Mouse (Mus musculus) limb, embryonic 12.5 days (tissue): ENCODE results near the gene Mfsd4a. TPM values are rescaled to one million over a fixed set of nuclear protein-coding genes. Genes with fewer than 3 reads are reported as not detected.

Experiments used
- ATAC-seq: fragments of 200-750 bp; cut with Nextera tagmentation; 2 replicates; pipeline ENCODE4 v1.8.0; 2017; ENCODE audit warnings: low read depth, moderate TSS enrichment; ENCODE audit not compliant: insufficient number of reproducible peaks, insufficient read depth, low FRiP score, low TSS enrichment
- H3K27ac ChIP-seq: fragments of 300-500 bp; sonication (generic); 2 replicates; pipeline ENCODE4 v1.5.1; 2016; ENCODE audit warnings: mild to moderate bottlenecking, moderate library complexity
- H3K27me3 ChIP-seq: fragments of 300-500 bp; sonication (generic); 2 replicates; pipeline ENCODE4 v1.6.1; 2016; ENCODE audit warnings: mild to moderate bottlenecking, moderate library complexity
- H3K36me3 ChIP-seq: fragments of 300-500 bp; sonication (generic); 2 replicates; pipeline ENCODE4 v1.6.1; 2016; ENCODE audit warnings: mild to moderate bottlenecking, moderate library complexity
- H3K4me1 ChIP-seq: fragments of 300-500 bp; sonication (generic); replicated peaks from 2 replicates; pipeline ENCODE4 v1.6.1; 2016
- H3K4me2 ChIP-seq: fragments of 300-500 bp; sonication (generic); 2 replicates; pipeline ENCODE4 v1.6.1; 2016; ENCODE audit warnings: mild to moderate bottlenecking, moderate library complexity
- H3K4me3 ChIP-seq: fragments of 300-500 bp; sonication (generic); replicated peaks from 2 replicates; pipeline ENCODE4 v1.5.1; 2016; ENCODE audit warnings: mild to moderate bottlenecking
- H3K9ac ChIP-seq: fragments of 300-500 bp; sonication (generic); replicated peaks from 2 replicates; pipeline ENCODE4 v1.6.1; 2016; ENCODE audit warnings: mild to moderate bottlenecking, moderate library complexity
- H3K9me3 ChIP-seq: fragments of 300-500 bp; sonication (generic); 2 replicates; pipeline ENCODE4 v1.6.1; 2016; ENCODE audit warnings: mild to moderate bottlenecking, moderate library complexity
- WGBS: fragments of 180-500 bp; shearing (Covaris S2); methylation state at CpG from one replicate; pipeline ENCODE4 v1.1.7; 2016; 5-methylcytosine and 5-hydroxymethylcytosine counted together
- polyA plus RNA-seq: library from polyadenylated mRNA; unstranded; fragments of >200 nt; fragmentation: Nextera tagmentation; extraction: Ambion mirVana; gene quantifications from 2 replicates; pipeline ENCODE4 v1.2.1, GENCODE M21; 2016

Mfsd4a gene
- polyA plus RNA-seq, 1 experiment from 2014 or later: 13.1 TPM

DNA sequence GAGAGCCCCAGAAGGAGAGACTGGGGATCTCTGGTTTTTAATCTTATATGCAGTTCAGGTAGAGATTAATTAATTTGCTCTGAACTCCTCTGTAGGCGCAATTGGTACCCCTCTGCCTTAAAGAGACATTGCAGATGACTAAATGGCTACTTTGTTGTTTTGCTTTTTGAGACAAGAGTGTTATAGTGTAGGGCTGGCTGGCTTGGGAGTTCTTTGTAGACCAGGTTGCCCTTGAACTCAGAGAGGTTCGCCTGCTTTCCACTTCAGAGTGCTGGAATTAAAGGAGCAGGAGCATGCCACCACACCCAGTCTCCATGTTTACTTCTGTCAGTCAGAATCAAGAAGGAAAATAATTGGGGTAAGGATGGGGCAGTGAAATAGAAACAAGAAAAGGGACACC is 64.8 kb downstream of the Mfsd4a start:
- Histone ChIP-seq H3K36me3 (no peaks in the 10 kb centered on the region), H3K27ac (no peak overlapping the region), H3K4me3 (no peak overlapping the region), H3K4me1 (peaks cover 5% of the 10 kb centered on the region; the same call in 1 of the 2 replicates), H3K9ac (no peak overlapping the region), H3K27me3 (no peaks in the 10 kb centered on the region), H3K9me3 (no peaks in the 10 kb centered on the region), H3K4me2 (no peak overlapping the region)
- whole genome bisulfite sequencing: 70% methylated on average over 2 of the region's 2 CpGs
- no peak for ATAC-seq

DNA sequence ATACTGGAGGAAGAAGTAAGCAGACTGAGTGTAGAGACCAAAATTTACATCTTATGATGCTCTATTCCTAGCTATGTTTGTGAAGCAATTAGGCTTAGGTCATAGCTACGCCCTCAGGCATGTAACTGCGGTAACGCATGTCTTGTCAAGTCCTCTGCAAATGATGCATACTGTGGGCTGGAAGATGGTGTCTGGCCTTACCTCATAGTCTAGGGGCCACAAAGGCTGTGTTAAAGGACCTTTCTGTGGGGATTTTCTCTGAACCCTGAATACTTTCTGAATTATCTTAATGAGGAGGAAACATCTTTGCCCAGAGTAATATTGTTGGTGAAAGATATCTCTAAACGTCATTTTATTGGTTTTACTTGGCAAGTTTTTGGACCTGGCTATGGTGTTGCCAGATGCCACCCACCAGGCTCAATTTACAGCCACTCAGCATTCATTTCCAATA is 66.0 kb downstream of the Mfsd4a start:
- H3K9ac ChIP-seq: no peak overlapping the region
- H3K4me3 ChIP-seq: no peak overlapping the region
- no peaks in the 10 kb centered on the region for H3K9me3 ChIP-seq
- no peak for ATAC-seq
- no peaks in the 10 kb centered on the region for H3K36me3 ChIP-seq
- 82% methylated on average over 4 of the region's 4 CpGs for WGBS
- peaks cover 5% of the 10 kb centered on the region; the same call in 1 of the 2 replicates for H3K4me1 ChIP-seq
- H3K4me2 ChIP-seq: no peak overlapping the region
- H3K27me3 ChIP-seq: no peaks in the 10 kb centered on the region
- H3K27ac ChIP-seq: no peak overlapping the region

DNA sequence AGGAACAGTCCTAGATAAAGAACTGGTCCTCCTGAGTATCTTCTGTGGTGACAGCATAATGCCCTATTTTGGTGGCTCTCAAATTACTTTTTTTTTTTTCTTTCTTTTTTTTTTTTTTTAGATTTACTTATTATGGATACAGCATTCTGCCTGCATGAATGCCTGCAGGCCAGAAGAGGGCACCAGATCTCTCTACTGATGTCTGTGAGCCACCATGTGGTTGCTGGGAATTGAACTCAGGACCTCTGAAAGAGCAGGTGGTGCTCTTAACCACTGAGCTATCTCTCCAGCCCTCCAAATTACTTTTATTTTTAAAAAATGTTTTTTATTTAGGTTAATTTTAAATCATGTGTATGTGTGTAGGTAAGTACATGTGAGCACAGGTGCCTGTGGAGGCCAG is 67.4 kb downstream of the Mfsd4a start:
- Histone ChIP-seq H3K27me3 (no peaks in the 10 kb centered on the region), H3K9ac (no peak overlapping the region), H3K27ac (no peak overlapping the region), H3K4me1 (no peaks in the 10 kb centered on the region), H3K4me3 (no peak overlapping the region), H3K4me2 (no peak overlapping the region), H3K36me3 (no peaks in the 10 kb centered on the region), H3K9me3 (no peaks in the 10 kb centered on the region)
- no peak for ATAC-seq

DNA sequence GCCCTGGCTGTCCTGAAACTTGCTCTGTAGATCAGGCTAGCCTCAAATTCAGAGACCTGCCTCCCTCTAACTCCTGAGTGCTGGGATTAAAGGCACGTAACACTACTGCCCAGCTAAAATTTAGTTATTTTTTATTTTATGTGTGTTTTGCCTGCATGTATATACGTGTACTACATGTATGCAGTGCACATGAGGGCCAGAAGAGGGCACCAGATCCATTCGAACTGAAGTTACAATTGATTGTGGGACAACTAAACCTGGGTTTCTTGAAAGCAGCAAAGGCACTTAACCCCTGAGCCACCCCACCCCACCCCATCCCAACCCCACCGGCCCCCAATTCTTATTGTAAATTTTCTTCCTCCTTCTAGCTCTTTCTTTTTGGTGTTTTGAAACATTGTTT is 72.8 kb downstream of the Mfsd4a start:
- H3K27ac ChIP-seq: no peak overlapping the region
- H3K4me3 ChIP-seq: no peak overlapping the region
- H3K27me3 ChIP-seq: no peaks in the 10 kb centered on the region
- H3K4me1 ChIP-seq: no peaks in the 10 kb centered on the region
- no peaks in the 10 kb centered on the region for H3K9me3 ChIP-seq
- H3K9ac ChIP-seq: no peak overlapping the region
- no peak overlapping the region for H3K4me2 ChIP-seq
- no peaks in the 10 kb centered on the region for H3K36me3 ChIP-seq
- WGBS: 40% methylated on average over 4 of the region's 4 CpGs
- no peak for ATAC-seq

DNA sequence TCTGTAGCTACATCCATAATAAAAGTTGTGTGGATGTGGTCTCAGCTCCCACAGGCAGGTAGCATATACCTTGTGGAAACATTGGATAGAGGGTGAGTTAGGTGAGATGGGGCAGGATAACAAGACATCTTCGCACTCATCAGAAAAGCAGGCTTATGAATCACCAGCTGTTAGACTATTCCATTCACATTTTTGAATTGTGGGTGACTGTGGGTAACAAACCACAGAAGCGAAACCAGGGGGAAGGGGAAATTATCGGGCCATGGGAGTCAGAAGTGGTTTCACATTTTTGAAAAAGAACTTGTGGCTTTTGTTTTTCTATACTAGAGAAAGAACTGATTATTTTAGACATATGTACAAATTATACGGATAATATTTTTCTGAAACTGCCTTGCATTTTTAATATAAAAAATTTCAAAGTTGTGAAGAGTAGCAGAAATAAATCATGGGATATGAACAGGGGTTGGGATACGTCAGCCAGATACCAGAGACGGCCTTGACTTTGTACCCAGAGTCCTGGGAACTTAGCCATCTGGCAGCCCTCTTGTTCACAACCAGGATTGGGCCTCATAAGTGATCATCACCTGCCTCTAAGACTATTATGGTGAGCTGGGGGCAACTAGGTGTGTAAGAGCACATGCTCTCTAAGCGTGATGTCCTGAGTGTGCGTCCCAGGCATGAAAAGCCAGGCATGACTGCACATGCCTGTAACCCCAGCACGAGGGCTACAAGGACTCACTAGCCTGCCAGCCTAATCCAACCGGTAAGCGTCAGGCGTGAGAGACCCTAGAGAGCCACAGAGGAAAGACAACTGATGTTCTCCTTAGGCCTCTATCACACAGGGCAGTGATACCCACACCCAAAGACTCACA is 74.5 kb downstream of the Mfsd4a start:
- Histone ChIP-seq H3K27me3 (no peaks in the 10 kb centered on the region), H3K27ac (no peak overlapping the region), H3K9ac (no peak overlapping the region), H3K4me1 (no peaks in the 10 kb centered on the region), H3K4me3 (no peak overlapping the region), H3K36me3 (no peaks in the 10 kb centered on the region), H3K4me2 (no peak overlapping the region), H3K9me3 (no peaks in the 10 kb centered on the region)
- no peak for ATAC-seq
- WGBS: 85% methylated on average over 12 of the region's 12 CpGs

DNA sequence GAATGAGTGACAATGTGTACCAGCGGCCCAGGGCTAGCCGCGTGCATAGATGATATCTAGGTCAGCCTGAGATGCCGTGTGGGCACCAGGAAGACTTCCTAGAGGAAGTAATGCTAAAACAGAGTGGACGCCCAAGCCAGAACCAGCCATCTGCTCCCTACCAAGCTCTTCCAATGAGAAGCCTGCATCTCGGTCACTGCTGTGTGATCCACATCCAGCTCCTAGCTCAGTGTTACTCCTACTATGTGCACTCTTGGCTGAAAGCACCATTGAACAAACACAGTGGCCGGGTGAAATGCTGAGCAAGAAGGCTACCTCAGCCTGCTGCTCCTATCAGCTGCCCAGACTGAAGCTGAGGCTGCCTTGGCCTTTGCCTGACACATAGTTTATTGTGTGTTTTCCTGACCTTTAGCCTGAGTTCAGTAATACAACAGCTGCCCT is 75.3 kb downstream of the Mfsd4a start:
- ATAC-seq: no peak
- Histone ChIP-seq H3K9me3 (no peaks in the 10 kb centered on the region), H3K36me3 (no peaks in the 10 kb centered on the region), H3K27ac (no peak overlapping the region), H3K9ac (no peak overlapping the region), H3K4me1 (no peaks in the 10 kb centered on the region), H3K4me2 (no peak overlapping the region), H3K4me3 (no peak overlapping the region), H3K27me3 (no peaks in the 10 kb centered on the region)
- 78% methylated on average over 7 of the region's 7 CpGs for WGBS

DNA sequence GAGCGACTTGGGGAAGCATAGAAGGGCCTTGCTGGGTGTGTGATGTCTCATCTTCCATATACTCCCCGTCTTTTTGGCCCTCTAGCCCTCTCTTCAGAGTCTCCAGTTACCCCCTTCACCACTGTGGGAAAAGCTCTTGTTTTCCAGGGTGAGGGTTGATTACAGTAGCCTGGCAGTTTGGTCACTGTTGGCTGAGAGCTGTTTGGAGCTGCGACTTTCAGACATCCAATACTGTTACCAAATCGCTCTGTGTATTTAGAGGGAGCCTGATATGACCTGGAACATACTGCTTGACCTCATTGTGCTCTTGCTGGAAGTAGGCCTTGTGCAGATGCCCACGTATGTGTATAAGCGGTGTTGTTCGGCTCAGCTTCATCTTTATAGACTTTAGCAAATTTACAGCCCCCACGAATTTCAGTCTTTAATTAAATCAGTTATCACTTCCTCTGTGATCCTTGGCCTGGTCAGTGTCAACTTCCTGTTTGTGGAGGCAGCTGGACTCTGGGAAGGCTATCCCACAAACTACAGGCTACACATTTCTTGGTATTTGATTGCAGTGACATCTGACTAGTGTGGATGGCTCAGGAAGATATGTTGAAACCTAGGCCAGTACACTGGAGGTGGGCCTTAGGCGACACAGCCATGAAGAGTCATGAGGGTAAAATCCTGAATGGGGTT is 77.6 kb downstream of the Mfsd4a start:
- H3K4me3 ChIP-seq: no peak overlapping the region
- H3K27me3 ChIP-seq: no peaks in the 10 kb centered on the region
- no peaks in the 10 kb centered on the region for H3K9me3 ChIP-seq
- WGBS: 81% methylated on average over 9 of the region's 9 CpGs
- no peaks in the 10 kb centered on the region for H3K36me3 ChIP-seq
- no peak for ATAC-seq
- no peak overlapping the region for H3K9ac ChIP-seq
- H3K27ac ChIP-seq: no peak overlapping the region
- no peaks in the 10 kb centered on the region for H3K4me1 ChIP-seq
- H3K4me2 ChIP-seq: no peak overlapping the region

DNA sequence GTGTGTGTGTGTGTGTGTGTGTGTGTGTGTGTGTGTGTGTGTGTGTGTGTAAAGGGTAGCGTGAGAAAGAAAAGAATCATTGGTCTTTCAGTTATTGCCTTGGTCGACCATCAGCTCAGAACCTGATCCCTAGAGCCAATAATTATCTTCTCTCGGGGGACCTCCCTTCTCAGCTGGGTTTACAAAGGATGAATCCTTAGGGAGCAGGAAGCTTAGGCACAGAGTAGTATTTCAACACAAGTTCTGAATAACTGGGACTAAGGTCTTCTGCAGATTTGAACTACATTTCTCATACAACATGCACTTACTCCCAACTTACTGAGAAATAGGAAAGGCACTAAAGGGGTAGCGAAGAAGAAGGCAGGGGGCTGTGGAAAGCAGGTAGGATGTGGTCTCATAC is 78.4 kb downstream of the Mfsd4a start:
- Histone ChIP-seq H3K36me3 (no peaks in the 10 kb centered on the region), H3K4me1 (no peaks in the 10 kb centered on the region), H3K9me3 (no peaks in the 10 kb centered on the region), H3K9ac (no peak overlapping the region), H3K4me2 (no peak overlapping the region), H3K27ac (no peak overlapping the region), H3K27me3 (no peaks in the 10 kb centered on the region), H3K4me3 (no peak overlapping the region)
- ATAC-seq: no peak
- 67% methylated on average over 4 of the region's 4 CpGs for WGBS

DNA sequence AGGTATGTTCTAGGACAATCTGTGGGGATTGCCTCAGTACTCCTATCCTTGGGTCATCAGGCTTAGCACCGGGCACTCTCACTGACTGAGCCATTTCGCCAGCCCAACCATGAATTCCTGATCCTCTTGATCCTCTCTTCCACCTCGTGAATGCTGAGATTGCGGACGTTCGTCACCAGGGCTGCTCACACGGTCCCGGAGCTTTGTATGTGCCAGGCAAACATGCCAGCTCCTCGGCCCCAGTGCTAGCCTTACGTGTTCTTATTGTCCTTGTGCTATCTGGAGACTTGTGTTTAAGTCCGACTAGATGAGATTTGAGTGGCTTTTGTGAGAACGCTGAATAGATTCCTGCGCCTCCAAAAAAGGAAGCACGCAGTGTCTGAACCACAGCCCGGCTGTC is 80.4 kb downstream of the Mfsd4a start:
- Histone ChIP-seq H3K9ac (no peak overlapping the region), H3K4me1 (no peaks in the 10 kb centered on the region), H3K4me3 (no peak overlapping the region), H3K27me3 (no peaks in the 10 kb centered on the region), H3K36me3 (no peaks in the 10 kb centered on the region), H3K4me2 (no peak overlapping the region), H3K9me3 (no peaks in the 10 kb centered on the region), H3K27ac (no peak overlapping the region)
- ATAC-seq: no peak
- WGBS: 80% methylated on average over 15 of the region's 15 CpGs

DNA sequence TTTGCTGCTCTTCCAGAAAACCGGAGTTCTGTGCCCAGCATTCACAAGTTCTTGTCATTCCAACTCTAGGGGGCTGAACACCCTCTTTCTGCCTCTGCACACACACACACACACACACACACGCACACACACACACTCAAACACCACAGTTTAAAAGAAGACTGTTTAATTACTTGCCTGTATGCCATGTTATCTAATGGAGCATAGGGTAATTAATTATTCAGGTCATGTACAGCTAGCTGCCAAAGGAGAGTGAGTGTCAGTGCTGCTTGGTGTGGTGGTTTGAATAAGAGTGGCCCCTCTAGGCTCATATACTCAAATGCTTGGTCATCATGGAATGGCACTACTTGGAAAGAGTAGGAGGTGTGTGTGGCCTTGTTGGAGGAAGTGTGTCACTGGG is 84.1 kb downstream of the Mfsd4a start:
- H3K4me1 ChIP-seq: no peaks in the 10 kb centered on the region
- ATAC-seq: no peak
- H3K9me3 ChIP-seq: no peaks in the 10 kb centered on the region
- H3K27me3 ChIP-seq: no peaks in the 10 kb centered on the region
- no peak overlapping the region for H3K9ac ChIP-seq
- no peak overlapping the region for H3K4me2 ChIP-seq
- no peak overlapping the region for H3K27ac ChIP-seq
- no peak overlapping the region for H3K4me3 ChIP-seq
- no peaks in the 10 kb centered on the region for H3K36me3 ChIP-seq
- WGBS: 80% methylated on average over 2 of the region's 2 CpGs

DNA sequence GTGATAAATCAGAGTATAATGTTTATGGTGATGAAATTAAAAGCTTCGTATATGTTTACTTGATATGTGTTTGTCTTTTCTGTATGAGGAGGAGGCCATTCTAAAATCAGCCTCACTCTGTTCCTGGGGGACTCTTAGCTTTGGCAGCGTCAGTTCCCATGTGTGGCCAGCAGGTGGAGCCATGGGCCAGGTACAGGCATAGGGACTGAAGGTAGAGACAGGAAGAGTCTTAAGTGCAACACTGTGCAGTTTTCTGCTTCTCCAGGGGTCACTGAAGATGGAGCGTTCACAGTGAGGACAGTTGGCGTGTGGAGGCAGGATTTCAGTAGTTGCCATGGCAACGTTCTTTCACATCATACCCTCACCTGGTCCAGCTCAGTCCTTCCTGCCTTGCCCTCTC is 85.0 kb downstream of the Mfsd4a start:
- no peaks in the 10 kb centered on the region for H3K9me3 ChIP-seq
- peak; percentile 64; the same call in 1 of the 2 replicates for ATAC-seq
- H3K27me3 ChIP-seq: peaks cover 6% of the 10 kb centered on the region; the same call in 1 of the 2 replicates
- WGBS: 6% methylated on average over 5 of the region's 5 CpGs
- no peaks in the 10 kb centered on the region for H3K36me3 ChIP-seq
- H3K4me1 ChIP-seq: no peaks in the 10 kb centered on the region
- H3K27ac ChIP-seq: no peak overlapping the region
- H3K9ac ChIP-seq: no peak overlapping the region
- no peak overlapping the region for H3K4me3 ChIP-seq
- no peak overlapping the region for H3K4me2 ChIP-seq
